Mouse (Mus musculus): ENCODE results near the gene Impdh1. TPM values are rescaled to one million over a fixed set of nuclear protein-coding genes. Genes with fewer than 3 reads are reported as not detected.

Gene Impdh1
- polyA plus RNA-seq, 1 experiment from 2014 or later = 32.5 TPM

DNA sequence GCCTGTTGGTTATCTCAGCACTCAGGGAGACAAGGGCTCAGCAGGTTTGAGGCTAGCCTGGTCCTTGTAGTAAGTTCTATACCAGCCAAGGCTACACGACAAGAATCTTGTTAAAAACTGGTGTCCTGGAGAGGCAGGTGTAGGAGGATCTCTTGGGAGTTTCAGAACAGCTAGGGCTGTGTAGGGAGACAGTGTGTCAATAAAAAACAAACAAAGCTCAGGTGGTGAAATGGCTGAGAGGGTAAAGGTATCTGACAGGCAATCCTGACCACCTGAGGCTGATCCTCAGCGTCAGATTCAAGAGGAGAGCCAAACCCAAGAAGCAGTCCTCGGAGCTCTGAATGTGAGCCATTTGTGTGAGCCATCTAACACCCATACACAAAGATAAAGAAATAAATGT lies 30.0 kb upstream of the Impdh1 start:
- Histone ChIP-seq H3K4me2 (ENCODE audit: low read length) (no peak overlapping the region), H3K27ac (replicated peaks in 1 of 2; ENCODE audit: control insufficient read depth in 1 of 2, insufficient read depth in 1 of 2, low read depth in 2 of 2, low read length in 2 of 2) (no peak overlapping the region), H3K27me3 (ENCODE audit: control insufficient read depth, insufficient read depth, low read length) (no peaks in the 10 kb centered on the region), H3K4me1 (ENCODE audit: control insufficient read depth in 2 of 2, insufficient read depth in 2 of 2, low read length in 2 of 2) (no peaks in the 10 kb centered on the region), H3K9ac (ENCODE audit: low read length) (no peak overlapping the region), H3K9me3 (ENCODE audit: control insufficient read depth, low read length) (no peaks in the 10 kb centered on the region), H3K4me3 (ENCODE audit: control insufficient read depth in 1 of 2, insufficient read depth in 1 of 2, low read depth in 1 of 2, low read length in 2 of 2) (no peak overlapping the region), H3K36me3 (ENCODE audit: control insufficient read depth, insufficient read depth, low read length) (no peaks in the 10 kb centered on the region)
- WGBS = 69% methylated on average over 3 of the region's 3 CpGs
- no peak for ATAC-seq (ENCODE audit: insufficient number of reproducible peaks, insufficient read depth, low FRiP score, low read depth)

DNA sequence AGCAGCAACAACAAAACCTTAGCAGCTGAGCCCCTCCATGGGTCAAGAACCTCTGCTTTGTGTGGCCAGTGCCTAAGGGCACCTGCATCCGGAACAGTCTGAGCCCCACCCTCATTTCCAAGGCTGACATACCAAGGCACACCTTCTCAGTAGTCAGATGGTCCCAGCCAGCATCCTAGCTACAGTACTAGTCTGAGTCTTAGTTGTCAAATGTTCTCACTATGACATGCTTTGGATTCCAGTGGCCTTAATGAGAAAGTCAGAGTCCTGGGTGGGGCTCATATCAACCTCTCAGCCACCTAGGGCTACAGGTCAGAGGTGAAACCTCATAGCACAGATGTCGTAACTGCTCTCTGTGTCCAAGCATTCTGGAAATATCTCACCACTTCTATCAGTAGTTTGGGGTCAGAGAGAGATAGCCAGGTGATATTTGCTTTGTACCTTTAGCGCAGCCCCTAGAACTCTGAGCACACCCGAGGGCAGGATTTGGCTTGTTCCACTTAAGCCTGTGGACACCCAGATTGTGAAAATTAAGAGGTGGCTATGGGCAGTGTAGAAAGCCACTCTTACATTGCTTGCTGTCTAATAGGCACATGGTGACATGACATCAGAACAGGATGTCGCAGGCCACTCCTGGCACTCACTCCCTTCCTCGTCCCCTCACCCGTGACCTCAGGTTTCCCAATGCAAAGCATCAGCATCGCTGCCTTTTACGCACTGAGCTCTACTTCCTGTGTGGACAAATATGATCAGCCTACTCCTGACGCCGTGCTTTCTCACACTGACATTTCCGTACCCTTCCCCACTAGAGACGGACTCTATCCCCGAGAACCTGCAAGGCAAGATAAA lies 29.3 kb upstream of the Impdh1 start:
- Histone ChIP-seq H3K9ac (ENCODE audit: low read length) (no peak overlapping the region), H3K4me2 (ENCODE audit: low read length) (no peak overlapping the region), H3K4me1 (ENCODE audit: control insufficient read depth in 2 of 2, insufficient read depth in 2 of 2, low read length in 2 of 2) (no peaks in the 10 kb centered on the region), H3K36me3 (ENCODE audit: control insufficient read depth, insufficient read depth, low read length) (no peaks in the 10 kb centered on the region), H3K9me3 (ENCODE audit: control insufficient read depth, low read length) (no peaks in the 10 kb centered on the region), H3K27ac (replicated peaks in 1 of 2; ENCODE audit: control insufficient read depth in 1 of 2, insufficient read depth in 1 of 2, low read depth in 2 of 2, low read length in 2 of 2) (no peak overlapping the region), H3K4me3 (ENCODE audit: control insufficient read depth in 1 of 2, insufficient read depth in 1 of 2, low read depth in 1 of 2, low read length in 2 of 2) (no peak overlapping the region), H3K27me3 (ENCODE audit: control insufficient read depth, insufficient read depth, low read length) (no peaks in the 10 kb centered on the region)
- no peak for ATAC-seq (ENCODE audit: insufficient number of reproducible peaks, insufficient read depth, low FRiP score, low read depth)
- WGBS = 43% methylated on average over 14 of the region's 14 CpGs

DNA sequence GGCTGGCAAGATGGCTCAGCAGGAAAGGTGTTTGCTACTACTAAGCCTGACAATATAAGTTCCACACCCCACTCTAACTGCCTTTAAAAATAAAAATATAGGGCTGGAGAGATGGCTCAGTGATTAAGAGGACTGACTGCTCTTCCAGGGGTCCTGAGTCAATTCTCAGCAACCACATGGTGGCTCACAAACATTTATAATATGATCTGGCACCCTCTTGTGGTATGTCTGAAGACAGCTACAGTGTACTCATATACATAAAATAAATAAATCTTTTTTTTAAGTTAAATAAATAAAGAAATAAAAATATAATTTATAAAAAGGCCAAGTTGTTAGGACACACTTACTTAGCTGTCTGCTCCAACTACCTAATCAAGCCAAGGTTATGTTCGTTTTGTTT lies 26.1 kb upstream of the Impdh1 start:
- Histone ChIP-seq H3K36me3 (ENCODE audit: control insufficient read depth, insufficient read depth, low read length) (no peaks in the 10 kb centered on the region), H3K27ac (replicated peaks in 1 of 2; ENCODE audit: control insufficient read depth in 1 of 2, insufficient read depth in 1 of 2, low read depth in 2 of 2, low read length in 2 of 2) (no peak overlapping the region), H3K4me3 (ENCODE audit: control insufficient read depth in 1 of 2, insufficient read depth in 1 of 2, low read depth in 1 of 2, low read length in 2 of 2) (no peak overlapping the region), H3K9ac (ENCODE audit: low read length) (no peak overlapping the region), H3K9me3 (ENCODE audit: control insufficient read depth, low read length) (no peaks in the 10 kb centered on the region), H3K27me3 (ENCODE audit: control insufficient read depth, insufficient read depth, low read length) (no peaks in the 10 kb centered on the region), H3K4me1 (ENCODE audit: control insufficient read depth in 2 of 2, insufficient read depth in 2 of 2, low read length in 2 of 2) (no peaks in the 10 kb centered on the region), H3K4me2 (ENCODE audit: low read length) (no peak overlapping the region)
- 57% methylated on average over 1 of the region's 1 CpGs for WGBS
- no peak for ATAC-seq (ENCODE audit: insufficient number of reproducible peaks, insufficient read depth, low FRiP score, low read depth)

DNA sequence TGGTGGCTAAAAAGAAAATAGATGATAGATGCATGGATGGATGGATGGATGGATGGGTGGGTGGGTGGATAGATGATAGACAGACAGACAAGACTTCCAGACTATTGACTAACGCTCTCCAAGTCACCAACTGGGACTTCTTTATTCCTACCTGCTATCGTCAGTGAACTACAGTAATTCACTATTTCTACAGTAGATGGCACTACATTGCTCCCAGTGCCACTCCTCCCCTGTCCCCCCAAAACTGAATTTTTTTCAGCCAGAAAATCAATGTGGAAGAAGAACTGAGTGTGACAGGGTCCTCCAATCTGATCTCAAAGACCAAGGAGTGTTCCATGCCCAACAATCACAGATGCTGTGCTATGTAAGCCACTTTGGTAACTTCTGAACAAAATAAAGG lies 25.5 kb upstream of the Impdh1 start:
- Histone ChIP-seq H3K4me2 (ENCODE audit: low read length) (no peak overlapping the region), H3K4me1 (ENCODE audit: control insufficient read depth in 2 of 2, insufficient read depth in 2 of 2, low read length in 2 of 2) (no peaks in the 10 kb centered on the region), H3K27me3 (ENCODE audit: control insufficient read depth, insufficient read depth, low read length) (no peaks in the 10 kb centered on the region), H3K9me3 (ENCODE audit: control insufficient read depth, low read length) (no peaks in the 10 kb centered on the region), H3K27ac (replicated peaks in 1 of 2; ENCODE audit: control insufficient read depth in 1 of 2, insufficient read depth in 1 of 2, low read depth in 2 of 2, low read length in 2 of 2) (no peak overlapping the region), H3K4me3 (ENCODE audit: control insufficient read depth in 1 of 2, insufficient read depth in 1 of 2, low read depth in 1 of 2, low read length in 2 of 2) (no peak overlapping the region), H3K9ac (ENCODE audit: low read length) (no peak overlapping the region), H3K36me3 (ENCODE audit: control insufficient read depth, insufficient read depth, low read length) (no peaks in the 10 kb centered on the region)
- WGBS = 50% methylated on average over 2 of the region's 2 CpGs
- ATAC-seq (ENCODE audit: insufficient number of reproducible peaks, insufficient read depth, low FRiP score, low read depth) = no peak

DNA sequence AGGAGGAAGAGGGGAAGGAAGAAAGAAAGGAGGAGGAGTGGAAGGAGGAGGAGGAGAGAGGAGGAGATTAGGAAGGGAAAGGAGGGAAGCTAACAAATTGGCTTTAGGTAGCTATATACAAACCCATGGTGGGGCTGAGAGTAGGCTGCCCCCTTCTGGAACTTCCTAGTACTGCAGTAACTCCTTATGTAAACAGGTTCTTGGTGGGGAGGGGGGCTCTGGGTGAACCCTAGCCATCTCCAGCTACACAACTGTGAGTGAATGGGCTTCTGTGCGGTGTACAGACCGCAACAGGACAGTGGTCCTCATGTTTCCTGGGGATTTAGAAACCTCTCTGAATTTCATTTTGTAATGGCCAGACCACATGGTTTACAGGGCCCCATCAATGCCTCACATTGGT lies 24.6 kb upstream of the Impdh1 start:
- Histone ChIP-seq H3K9me3 (ENCODE audit: control insufficient read depth, low read length) (no peaks in the 10 kb centered on the region), H3K4me3 (ENCODE audit: control insufficient read depth in 1 of 2, insufficient read depth in 1 of 2, low read depth in 1 of 2, low read length in 2 of 2) (no peak overlapping the region), H3K4me2 (ENCODE audit: low read length) (no peak overlapping the region), H3K36me3 (ENCODE audit: control insufficient read depth, insufficient read depth, low read length) (no peaks in the 10 kb centered on the region), H3K4me1 (ENCODE audit: control insufficient read depth in 2 of 2, insufficient read depth in 2 of 2, low read length in 2 of 2) (no peaks in the 10 kb centered on the region), H3K27ac (replicated peaks in 1 of 2; ENCODE audit: control insufficient read depth in 1 of 2, insufficient read depth in 1 of 2, low read depth in 2 of 2, low read length in 2 of 2) (no peak overlapping the region), H3K27me3 (ENCODE audit: control insufficient read depth, insufficient read depth, low read length) (no peaks in the 10 kb centered on the region), H3K9ac (ENCODE audit: low read length) (no peak overlapping the region)
- 44% methylated on average over 2 of the region's 2 CpGs for WGBS
- ATAC-seq (ENCODE audit: insufficient number of reproducible peaks, insufficient read depth, low FRiP score, low read depth) = no peak

DNA sequence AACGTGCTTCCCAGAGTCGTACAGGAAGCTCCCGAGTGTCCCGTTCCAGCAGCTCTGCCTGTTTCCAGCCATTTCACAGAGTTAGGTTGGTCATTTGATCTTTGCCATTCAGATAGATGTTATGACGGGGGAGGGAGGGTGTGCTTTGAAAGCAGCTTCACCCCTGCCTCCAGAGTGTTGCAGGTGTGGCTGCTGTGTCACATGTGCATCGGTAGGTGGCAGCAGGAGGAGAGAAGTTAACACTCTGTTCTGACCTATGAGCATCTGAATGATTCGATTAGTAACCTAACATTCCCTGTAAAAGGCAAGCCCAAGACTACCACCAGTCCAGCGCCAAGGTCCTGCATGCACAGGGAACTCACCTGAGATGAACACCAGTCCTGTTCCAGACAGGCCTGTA lies 18.1 kb upstream of the Impdh1 start:
- H3K4me3 ChIP-seq (ENCODE audit: control insufficient read depth in 1 of 2, insufficient read depth in 1 of 2, low read depth in 1 of 2, low read length in 2 of 2) = no peak overlapping the region
- H3K4me2 ChIP-seq (ENCODE audit: low read length) = no peak overlapping the region
- H3K9me3 ChIP-seq (ENCODE audit: control insufficient read depth, low read length) = no peaks in the 10 kb centered on the region
- no peaks in the 10 kb centered on the region for H3K27me3 ChIP-seq (ENCODE audit: control insufficient read depth, insufficient read depth, low read length)
- ATAC-seq (ENCODE audit: insufficient number of reproducible peaks, insufficient read depth, low FRiP score, low read depth) = no peak
- H3K27ac ChIP-seq (replicated peaks in 1 of 2; ENCODE audit: control insufficient read depth in 1 of 2, insufficient read depth in 1 of 2, low read depth in 2 of 2, low read length in 2 of 2) = no peak overlapping the region
- 0 out of 4 replicates have a peak, but pooled peaks cover 0 to under 1% of the 10 kb centered on the region in 2 experiments for H3K4me1 ChIP-seq (ENCODE audit: control insufficient read depth in 2 of 2, insufficient read depth in 2 of 2, low read length in 2 of 2)
- no peaks in the 10 kb centered on the region for H3K36me3 ChIP-seq (ENCODE audit: control insufficient read depth, insufficient read depth, low read length)
- 42% methylated on average over 8 of the region's 8 CpGs for WGBS
- no peak overlapping the region for H3K9ac ChIP-seq (ENCODE audit: low read length)

DNA sequence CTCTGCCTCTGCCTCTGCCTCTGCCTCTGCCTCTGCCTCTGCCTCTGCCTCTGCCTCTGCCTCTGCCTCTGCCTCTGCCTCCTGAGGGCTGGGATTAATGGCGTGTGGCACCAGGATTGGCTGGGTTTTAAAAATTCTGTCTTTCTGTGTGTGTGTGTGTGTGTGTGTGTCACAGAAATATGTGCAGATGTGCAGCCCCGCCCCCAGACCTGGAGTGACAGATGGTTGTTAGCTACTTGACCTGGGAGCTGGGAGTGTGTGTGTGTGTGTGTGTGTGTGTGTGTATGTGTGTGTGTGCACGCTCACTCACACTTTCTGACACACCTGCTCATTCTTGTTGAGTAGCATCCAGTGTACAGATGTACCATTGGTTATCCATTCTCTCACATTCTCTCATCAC lies 17.5 kb upstream of the Impdh1 start:
- Histone ChIP-seq H3K9ac (ENCODE audit: low read length) (no peak overlapping the region), H3K4me2 (ENCODE audit: low read length) (no peak overlapping the region), H3K4me3 (ENCODE audit: control insufficient read depth in 1 of 2, insufficient read depth in 1 of 2, low read depth in 1 of 2, low read length in 2 of 2) (no peak overlapping the region), H3K9me3 (ENCODE audit: control insufficient read depth, low read length) (no peaks in the 10 kb centered on the region), H3K27me3 (ENCODE audit: control insufficient read depth, insufficient read depth, low read length) (no peaks in the 10 kb centered on the region), H3K27ac (replicated peaks in 1 of 2; ENCODE audit: control insufficient read depth in 1 of 2, insufficient read depth in 1 of 2, low read depth in 2 of 2, low read length in 2 of 2) (no peak overlapping the region), H3K4me1 (ENCODE audit: control insufficient read depth in 2 of 2, insufficient read depth in 2 of 2, low read length in 2 of 2) (0 out of 4 replicates have a peak, but pooled peaks cover 0 to 2% of the 10 kb centered on the region in 2 experiments), H3K36me3 (ENCODE audit: control insufficient read depth, insufficient read depth, low read length) (no peaks in the 10 kb centered on the region)
- WGBS = 62% methylated on average over 3 of the region's 3 CpGs
- ATAC-seq (ENCODE audit: insufficient number of reproducible peaks, insufficient read depth, low FRiP score, low read depth) = no peak

DNA sequence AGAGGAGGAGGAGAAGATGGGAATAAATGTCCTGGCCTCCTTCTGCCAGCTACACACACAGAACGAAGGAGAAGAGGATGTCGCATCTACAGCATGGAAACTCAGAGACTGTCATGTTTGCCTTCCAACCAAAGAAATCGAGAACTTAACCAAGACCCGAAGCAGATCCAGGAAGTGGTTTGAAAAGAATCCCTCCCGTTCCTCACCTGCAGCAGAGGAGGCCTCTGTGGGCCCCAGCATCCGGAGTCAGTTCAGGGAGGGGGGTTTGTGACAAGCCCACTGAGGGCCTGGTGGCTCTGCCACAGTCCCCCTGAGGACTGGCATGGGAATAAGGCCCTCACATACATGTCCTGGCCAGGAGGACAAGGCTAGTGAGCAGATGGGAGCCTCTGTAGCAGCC lies 16.2 kb upstream of the Impdh1 start:
- Histone ChIP-seq H3K4me1 (ENCODE audit: control insufficient read depth in 2 of 2, insufficient read depth in 2 of 2, low read length in 2 of 2) (0 out of 4 replicates have a peak, but pooled peaks cover 0 to 2% of the 10 kb centered on the region in 2 experiments), H3K9ac (ENCODE audit: low read length) (no peak overlapping the region), H3K27ac (replicated peaks in 1 of 2; ENCODE audit: control insufficient read depth in 1 of 2, insufficient read depth in 1 of 2, low read depth in 2 of 2, low read length in 2 of 2) (no peak overlapping the region), H3K4me2 (ENCODE audit: low read length) (no peak overlapping the region), H3K27me3 (ENCODE audit: control insufficient read depth, insufficient read depth, low read length) (no peaks in the 10 kb centered on the region), H3K36me3 (ENCODE audit: control insufficient read depth, insufficient read depth, low read length) (no peaks in the 10 kb centered on the region), H3K4me3 (ENCODE audit: control insufficient read depth in 1 of 2, insufficient read depth in 1 of 2, low read depth in 1 of 2, low read length in 2 of 2) (no peak overlapping the region), H3K9me3 (ENCODE audit: control insufficient read depth, low read length) (no peaks in the 10 kb centered on the region)
- WGBS = 73% methylated on average over 6 of the region's 6 CpGs
- no peak for ATAC-seq (ENCODE audit: insufficient number of reproducible peaks, insufficient read depth, low FRiP score, low read depth)

Measured in heart, embryonic 14.5 days (tissue).